Mouse (Mus musculus) limb, embryonic 15.5 days (tissue): ENCODE data around the gene Ahdc1. TPM values are rescaled to one million over a fixed set of nuclear protein-coding genes. Genes with fewer than 3 reads are reported as not detected.

Experiments
- ATAC-seq: fragments of 200-750 bp; cut with Nextera tagmentation; 2 replicates; pipeline ENCODE4 v1.8.0; 2017; ENCODE audit warnings: low read depth, moderate TSS enrichment; ENCODE audit not compliant: insufficient number of reproducible peaks, low FRiP score, low TSS enrichment
- H3K27ac ChIP-seq: fragments of 300-500 bp; sonication (generic); 2 replicates; pipeline ENCODE4 v1.5.1; 2015; ENCODE audit warnings: moderate library complexity, mild to moderate bottlenecking, inconsistent platforms
- H3K27me3 ChIP-seq: fragments of 300-500 bp; sonication (generic); 2 replicates; pipeline ENCODE4 v1.6.1; 2015; ENCODE audit warnings: inconsistent platforms
- H3K36me3 ChIP-seq: fragments of 300-500 bp; sonication (generic); 2 replicates; pipeline ENCODE4 v1.6.1; 2015; ENCODE audit warnings: inconsistent platforms
- H3K4me1 ChIP-seq: fragments of 300-500 bp; sonication (generic); 2 replicates; pipeline ENCODE4 v1.6.1; 2015; ENCODE audit warnings: inconsistent platforms
- H3K4me2 ChIP-seq: fragments of 300-500 bp; sonication (generic); 2 replicates; pipeline ENCODE4 v1.6.1; 2015; ENCODE audit warnings: mild to moderate bottlenecking, inconsistent platforms
- H3K4me3 ChIP-seq: fragments of 300-500 bp; sonication (generic); 2 replicates; pipeline ENCODE4 v1.5.1; 2015; ENCODE audit warnings: mild to moderate bottlenecking, inconsistent platforms
- H3K9ac ChIP-seq: fragments of 300-500 bp; sonication (generic); 2 replicates; pipeline ENCODE4 v1.6.1; 2015; ENCODE audit warnings: inconsistent platforms
- H3K9me3 ChIP-seq: fragments of 300-500 bp; sonication (generic); 2 replicates; pipeline ENCODE4 v1.6.1; 2016; ENCODE audit warnings: inconsistent platforms
- WGBS: fragments of 180-500 bp; shearing (Covaris S2); methylation state at CpG from one replicate; pipeline ENCODE4 v1.1.7; 2015; 5-methylcytosine and 5-hydroxymethylcytosine counted together
- polyA plus RNA-seq: library from polyadenylated mRNA; unstranded; fragments of >200 nt; fragmentation: Nextera tagmentation; extraction: Ambion mirVana; gene quantifications from 2 replicates; pipeline ENCODE4 v1.2.1, GENCODE M21; 2015

The Ahdc1 gene
- polyA plus RNA-seq, 1 experiment from 2014 or later = 13.2 TPM

DNA sequence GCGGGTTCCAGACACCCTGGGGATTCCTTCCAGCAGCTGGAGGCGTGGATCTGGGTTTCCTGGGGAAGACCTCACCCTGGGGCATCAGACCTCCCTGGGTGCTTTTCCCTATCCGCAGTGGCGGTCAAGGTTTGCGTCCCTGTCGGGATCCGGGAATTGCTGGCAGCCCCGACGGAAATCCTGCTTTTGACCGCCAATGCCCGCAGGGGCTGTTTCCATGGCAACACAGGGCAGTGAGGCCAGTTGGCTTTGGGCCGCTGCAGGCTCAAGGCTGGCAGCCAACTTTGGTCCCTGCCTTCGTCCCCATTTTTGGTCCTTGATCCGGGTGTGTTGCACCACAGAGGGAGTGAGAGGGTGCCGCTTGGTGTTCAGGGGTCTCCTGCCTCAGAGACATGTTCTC is 36.2 kb upstream of the Ahdc1 start:
- Histone ChIP-seq H3K4me1 (peaks cover 23% of the 10 kb centered on the region), H3K4me2 (peak overlapping the region; percentile 38), H3K36me3 (no peaks in the 10 kb centered on the region), H3K9ac (no peak overlapping the region), H3K27me3 (peaks cover 17% of the 10 kb centered on the region), H3K27ac (peak overlapping the region; percentile 47), H3K4me3 (peak overlapping the region; percentile 15; the same call in 1 of the 2 replicates), H3K9me3 (no peaks in the 10 kb centered on the region)
- no peak for ATAC-seq
- WGBS = 3% methylated on average over 15 of the region's 15 CpGs

GRCm38 (mm10) chr4:132975791-132976190 is 35.3 kb upstream of the Ahdc1 start:
- 77% methylated on average over 3 of the region's 3 CpGs for WGBS
- H3K9me3 ChIP-seq = no peaks in the 10 kb centered on the region

GRCm38 (mm10) chr4:132976729-132977128 is 34.3 kb upstream of the Ahdc1 start:
- Histone ChIP-seq H3K9me3 (no peaks in the 10 kb centered on the region), H3K9ac (no peak overlapping the region), H3K4me3 (no peak overlapping the region), H3K4me1 (peaks cover 23% of the 10 kb centered on the region), H3K27me3 (peaks cover 17% of the 10 kb centered on the region), H3K36me3 (no peaks in the 10 kb centered on the region), H3K27ac (no peak overlapping the region), H3K4me2 (no peak overlapping the region)
- ATAC-seq = no peak
- WGBS = 65% methylated on average over 6 of the region's 6 CpGs

More at GRCm38 (mm10) chr4:132975791-132976190, 35.3 kb upstream of the Ahdc1 start:
- peaks cover 17% of the 10 kb centered on the region for H3K27me3 ChIP-seq
- ATAC-seq = no peak
- H3K9ac ChIP-seq = no peak overlapping the region
- H3K4me3 ChIP-seq = no peak overlapping the region
- H3K27ac ChIP-seq = no peak overlapping the region
- no peaks in the 10 kb centered on the region for H3K36me3 ChIP-seq
- H3K4me2 ChIP-seq = no peak overlapping the region
- H3K4me1 ChIP-seq = peaks cover 23% of the 10 kb centered on the region

DNA sequence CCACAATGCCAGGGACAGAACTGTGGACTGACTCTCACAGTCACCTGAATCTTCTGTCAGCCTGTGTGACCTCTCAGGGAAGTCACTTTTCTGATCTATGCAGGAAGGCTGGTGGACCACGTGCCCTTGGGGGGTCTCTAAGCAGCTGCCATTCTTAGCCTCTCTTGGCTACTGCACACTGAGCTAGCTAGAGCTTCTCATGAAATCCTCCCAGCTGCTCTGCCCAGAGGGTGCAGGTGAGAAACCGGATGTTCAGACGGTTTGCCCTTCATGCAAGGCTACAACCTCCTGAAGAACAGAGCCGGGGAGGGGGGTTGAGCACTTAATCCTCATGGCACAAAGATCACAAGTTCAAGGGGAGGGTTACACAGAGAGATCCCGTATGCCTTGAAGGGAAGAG is 33.5 kb upstream of the Ahdc1 start:
- peaks cover 19% of the 10 kb centered on the region for H3K4me1 ChIP-seq
- H3K27ac ChIP-seq = no peak overlapping the region

DNA sequence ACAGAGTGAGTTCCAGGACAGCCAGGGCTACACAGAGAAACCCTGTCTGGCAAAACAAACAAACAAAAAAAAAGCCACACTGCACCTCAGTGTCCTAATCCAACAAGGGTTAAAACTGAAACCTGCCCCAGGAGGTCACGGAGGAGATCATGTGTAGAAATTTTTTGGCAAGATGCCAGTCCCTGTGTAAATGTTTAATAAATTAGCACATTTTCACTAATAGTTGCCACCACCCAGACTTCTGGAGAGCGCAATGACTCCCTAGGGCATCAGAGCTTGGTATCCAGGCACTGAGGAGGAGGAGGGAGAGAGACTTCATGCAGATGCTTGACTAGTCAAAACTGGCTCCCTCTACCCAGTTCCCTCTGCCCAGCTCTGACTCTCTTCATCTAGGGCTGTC is 31.9 kb upstream of the Ahdc1 start:
- Histone ChIP-seq H3K27me3 (peaks cover 11% of the 10 kb centered on the region), H3K4me2 (no peak overlapping the region), H3K9ac (no peak overlapping the region), H3K9me3 (no peaks in the 10 kb centered on the region), H3K4me3 (no peak overlapping the region), H3K27ac (no peak overlapping the region), H3K36me3 (no peaks in the 10 kb centered on the region), H3K4me1 (peaks cover 18% of the 10 kb centered on the region)
- no peak for ATAC-seq
- 36% methylated on average over 2 of the region's 2 CpGs for WGBS

More for the DNA sequence above, 33.5 kb upstream of the Ahdc1 start:
- WGBS = 36% methylated on average over 5 of the region's 5 CpGs
- H3K9me3 ChIP-seq = no peaks in the 10 kb centered on the region
- H3K9ac ChIP-seq = no peak overlapping the region
- no peaks in the 10 kb centered on the region for H3K36me3 ChIP-seq
- peaks cover 17% of the 10 kb centered on the region for H3K27me3 ChIP-seq
- ATAC-seq = no peak
- no peak overlapping the region for H3K4me3 ChIP-seq
- no peak overlapping the region for H3K4me2 ChIP-seq

- H3K9ac ChIP-seq = no peak overlapping the region
- WGBS = 72% methylated on average over 6 of the region's 6 CpGs
- no peak for ATAC-seq
Measured at GRCm38 (mm10) chr4:132981621-132982020, 29.4 kb upstream of the Ahdc1 start.

GRCm38 (mm10) chr4:132982999-132983398 is 28.1 kb upstream of the Ahdc1 start:
- no peak overlapping the region for H3K27ac ChIP-seq
- WGBS = 68% methylated on average over 6 of the region's 6 CpGs
- ATAC-seq = no peak

More at GRCm38 (mm10) chr4:132981621-132982020, 29.4 kb upstream of the Ahdc1 start:
- Histone ChIP-seq H3K4me2 (no peak overlapping the region), H3K9me3 (no peaks in the 10 kb centered on the region), H3K27me3 (no peaks in the 10 kb centered on the region; the same call in 1 of the 2 replicates), H3K27ac (no peak overlapping the region), H3K4me1 (peaks cover 5% of the 10 kb centered on the region), H3K36me3 (no peaks in the 10 kb centered on the region), H3K4me3 (no peak overlapping the region)

GRCm38 (mm10) chr4:132983664-132984512 is 27.2 kb upstream of the Ahdc1 start:
- Histone ChIP-seq H3K4me2 (no peak overlapping the region), H3K4me1 (peaks cover 5% of the 10 kb centered on the region), H3K9me3 (no peaks in the 10 kb centered on the region), H3K9ac (no peak overlapping the region), H3K27ac (peak overlapping the region; percentile 28), H3K36me3 (no peaks in the 10 kb centered on the region), H3K27me3 (no peaks in the 10 kb centered on the region), H3K4me3 (no peak overlapping the region)
- 56% methylated on average over 7 of the region's 7 CpGs for WGBS
- ATAC-seq = no peak

More at GRCm38 (mm10) chr4:132982999-132983398, 28.1 kb upstream of the Ahdc1 start:
- H3K4me2 ChIP-seq = no peak overlapping the region
- no peaks in the 10 kb centered on the region for H3K9me3 ChIP-seq
- peaks cover 5% of the 10 kb centered on the region for H3K4me1 ChIP-seq
- no peaks in the 10 kb centered on the region for H3K27me3 ChIP-seq
- no peaks in the 10 kb centered on the region for H3K36me3 ChIP-seq
- no peak overlapping the region for H3K9ac ChIP-seq
- no peak overlapping the region for H3K4me3 ChIP-seq

DNA sequence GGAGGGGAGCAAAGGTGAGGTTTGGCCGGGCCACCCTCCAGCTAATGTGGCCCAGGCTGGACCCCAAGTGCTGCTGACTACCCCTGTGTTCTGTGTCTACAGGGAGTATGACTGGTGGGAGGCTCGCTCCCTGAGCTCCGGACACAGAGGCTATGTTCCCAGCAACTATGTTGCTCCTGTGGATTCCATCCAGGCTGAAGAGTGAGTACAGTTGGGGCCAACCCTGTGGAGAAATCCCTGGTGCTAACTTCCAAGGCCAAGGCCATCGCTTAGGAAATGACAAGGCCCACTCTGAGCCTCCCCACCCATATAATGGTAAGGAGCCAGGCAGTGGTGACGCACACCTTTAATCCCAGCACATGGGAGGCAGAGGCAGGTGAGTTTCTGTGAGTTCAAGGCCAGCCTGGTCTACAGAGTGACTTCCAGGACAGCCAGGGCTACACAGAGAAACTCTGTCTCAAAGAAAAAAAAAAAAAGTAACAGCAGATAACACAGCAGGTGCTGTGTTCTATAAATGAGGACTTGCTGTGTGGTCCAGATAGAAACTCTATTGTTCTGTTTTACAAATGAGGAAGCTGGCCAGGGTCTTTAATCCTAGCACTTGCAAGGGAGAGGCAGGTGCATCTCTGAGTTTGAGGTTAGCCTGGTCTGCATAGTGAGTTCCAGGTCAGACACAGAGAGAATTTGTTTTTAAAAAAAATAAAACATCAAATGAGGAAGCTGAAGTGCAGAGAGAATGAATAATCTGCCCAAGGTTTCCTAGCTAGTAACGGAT is 22.3 kb upstream of the Ahdc1 start:
- Histone ChIP-seq H3K4me1 (peaks cover 5% of the 10 kb centered on the region), H3K36me3 (no peaks in the 10 kb centered on the region), H3K4me2 (no peak overlapping the region), H3K27ac (no peak overlapping the region), H3K9me3 (no peaks in the 10 kb centered on the region), H3K4me3 (no peak overlapping the region), H3K9ac (no peak overlapping the region), H3K27me3 (no peaks in the 10 kb centered on the region)
- 89% methylated on average over 6 of the region's 6 CpGs for WGBS
- no peak for ATAC-seq

DNA sequence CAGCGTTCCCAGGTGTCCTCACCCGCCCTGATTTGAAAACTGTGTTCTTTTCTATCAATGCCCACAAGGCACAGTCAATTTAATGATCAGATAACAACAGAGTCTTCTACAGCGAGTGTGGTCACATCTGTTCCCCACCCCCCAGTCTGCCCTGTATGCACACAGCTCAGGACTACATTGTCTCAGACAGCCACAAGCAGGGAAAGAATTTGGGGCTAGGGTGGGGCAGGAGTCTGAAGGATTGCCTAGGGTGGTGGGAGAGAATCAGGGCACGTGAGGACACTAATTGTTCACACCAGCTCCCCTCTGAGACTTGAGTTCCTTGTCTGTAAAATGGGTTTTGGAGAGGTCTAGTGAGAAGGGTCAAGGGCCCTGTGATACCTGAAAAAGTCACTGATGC is 17.5 kb upstream of the Ahdc1 start:
- H3K27ac ChIP-seq = no peak overlapping the region
- H3K9me3 ChIP-seq = no peaks in the 10 kb centered on the region
- no peak overlapping the region for H3K4me3 ChIP-seq
- ATAC-seq = no peak
- no peaks in the 10 kb centered on the region for H3K27me3 ChIP-seq
- no peak overlapping the region for H3K4me2 ChIP-seq
- 53% methylated on average over 4 of the region's 4 CpGs for WGBS
- no peak overlapping the region for H3K9ac ChIP-seq
- H3K4me1 ChIP-seq = no peaks in the 10 kb centered on the region
- no peaks in the 10 kb centered on the region for H3K36me3 ChIP-seq

DNA sequence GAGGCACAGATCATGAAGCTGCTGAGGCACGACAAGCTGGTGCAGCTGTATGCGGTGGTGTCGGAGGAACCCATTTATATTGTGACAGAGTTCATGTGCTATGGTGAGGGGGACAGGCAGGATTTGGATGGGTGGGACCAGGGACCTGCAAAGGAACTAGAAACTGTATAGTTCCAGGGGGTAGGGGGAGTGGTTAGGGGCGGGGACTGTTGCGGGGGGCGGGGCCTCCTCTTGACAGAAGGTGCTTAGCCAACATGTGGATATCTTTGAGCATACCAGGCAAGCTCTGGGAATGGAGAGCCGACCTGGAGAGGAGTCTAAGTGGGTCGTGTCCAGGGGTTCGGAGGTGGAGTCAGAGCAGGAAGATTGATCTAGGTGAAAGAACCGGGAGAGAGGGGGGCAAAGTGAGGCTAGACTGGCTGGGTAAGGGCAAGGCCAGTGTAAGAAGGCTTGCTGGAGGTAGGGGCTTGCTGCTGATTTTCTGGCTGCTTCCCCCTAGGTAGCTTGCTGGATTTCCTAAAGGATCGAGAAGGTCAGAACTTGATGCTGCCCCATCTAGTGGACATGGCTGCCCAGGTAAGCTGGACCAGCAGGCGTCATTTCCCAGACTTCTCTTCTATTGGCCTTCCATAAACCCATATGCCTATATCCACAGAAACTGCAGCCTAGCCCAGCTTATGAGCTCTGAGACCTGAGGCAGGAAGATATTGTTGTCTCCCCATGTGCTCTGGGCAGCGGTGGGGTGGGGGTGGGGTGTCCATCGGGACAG is 13.4 kb upstream of the Ahdc1 start:
- no peak overlapping the region for H3K4me3 ChIP-seq
- no peak overlapping the region for H3K4me2 ChIP-seq
- ATAC-seq = no peak
- H3K9ac ChIP-seq = no peak overlapping the region
- H3K36me3 ChIP-seq = no peaks in the 10 kb centered on the region
- no peaks in the 10 kb centered on the region for H3K27me3 ChIP-seq
- 49% methylated on average over 14 of the region's 14 CpGs for WGBS
- no peak overlapping the region for H3K27ac ChIP-seq
- peaks cover under 1% of the 10 kb centered on the region; the same call in 1 of the 2 replicates for H3K4me1 ChIP-seq
- no peaks in the 10 kb centered on the region for H3K9me3 ChIP-seq
